Mouse (Mus musculus) liver (tissue): Measurements from ENCODE around the gene Stk35.
A peak's percentile ranks its signal among the peaks of the same experiment; 100 is the strongest.
"Not testable (repeated sequence)": the region's sequence is repeated elsewhere in the genome, so short reads cannot be mapped to it uniquely, and the experiment has no call there.

Experiments used
- DNase-seq: peaks from one replicate; pipeline ENCODE4 v3.0.0-alpha.2; 2020; ENCODE audit warnings: mixed read lengths

The Stk35 gene

GRCm38 (mm10) chr2:129838321-129838720, 38.0 kb downstream of the Stk35 start:
- DNase-seq: no peak

- no peak for DNase-seq
Measured at GRCm38 (mm10) chr2:129845826-129846225, 45.5 kb downstream of the Stk35 start.

- no peak for DNase-seq
Measured at GRCm38 (mm10) chr2:129846501-129846900, 46.2 kb downstream of the Stk35 start.

GRCm38 (mm10) chr2:129849078-129849477, 48.8 kb downstream of the Stk35 start:
- not testable (repeated sequence) for DNase-seq

GRCm38 (mm10) chr2:129851512-129851911, 51.2 kb downstream of the Stk35 start:
- no peak for DNase-seq

- DNase-seq: no peak
Measured at GRCm38 (mm10) chr2:129863256-129863655, 62.9 kb downstream of the Stk35 start.

GRCm38 (mm10) chr2:129864958-129865357, 64.6 kb downstream of the Stk35 start:
- no peak for DNase-seq

- no peak for DNase-seq
Measured at GRCm38 (mm10) chr2:129869151-129869550, 68.8 kb downstream of the Stk35 start.

- no peak for DNase-seq
Measured at GRCm38 (mm10) chr2:129871246-129871645, 70.9 kb downstream of the Stk35 start.

GRCm38 (mm10) chr2:129872071-129872470, 71.8 kb downstream of the Stk35 start:
- no peak for DNase-seq

- peak; percentile 69 for DNase-seq
Measured at GRCm38 (mm10) chr2:129873489-129873888, 73.2 kb downstream of the Stk35 start.

- DNase-seq: no peak
Measured at GRCm38 (mm10) chr2:129874084-129874483, 73.8 kb downstream of the Stk35 start.

GRCm38 (mm10) chr2:129874509-129875095, 74.3 kb downstream of the Stk35 start:
- no peak for DNase-seq

GRCm38 (mm10) chr2:129876935-129877334, 76.6 kb downstream of the Stk35 start:
- no peak for DNase-seq

GRCm38 (mm10) chr2:129879817-129880216, 79.5 kb downstream of the Stk35 start:
- peak; percentile 38 for DNase-seq

GRCm38 (mm10) chr2:129880226-129880625, 79.9 kb downstream of the Stk35 start:
- no peak for DNase-seq

- DNase-seq: no peak
Measured at GRCm38 (mm10) chr2:129881886-129882285, 81.6 kb downstream of the Stk35 start.
